Mouse (Mus musculus) MEL (cell line): ENCODE results near the gene Stpg1.

Experiments used
- CHD1 ChIP-seq: IDR thresholded peaks from 2 replicates; pipeline ENCODE4 v1.6.1; 2012; ENCODE audit warnings: low read depth, mild to moderate bottlenecking, inconsistent platforms, low read length, improper control_type of control experiment
- CTCF ChIP-seq, 3 experiments: IDR thresholded peaks in 2 of 3; conservative IDR thresholded peaks in 1 of 3; 2 replicates each; pipeline ENCODE4 v1.5.1; 2011 to 2012; ENCODE audit warnings: low read length in 3 of 3, low read depth in 2 of 3, mild to moderate bottlenecking in 2 of 3, improper control_type of control experiment in 1 of 3, inconsistent platforms in 1 of 3, mixed read lengths in 1 of 3, moderate library complexity in 1 of 3; ENCODE audit not compliant: control insufficient read depth in 1 of 3, insufficient read depth in 1 of 3, poor library complexity in 1 of 3, severe bottlenecking in 1 of 3
- EP300 ChIP-seq, 2 experiments: IDR thresholded peaks; 2 replicates each; pipeline ENCODE4 v1.6.1; 2011; ENCODE audit warnings: improper control_type of control experiment in 2 of 2, low read length in 2 of 2, low read depth in 1 of 2, mild to moderate bottlenecking in 1 of 2
- HCFC1 ChIP-seq: IDR thresholded peaks from 2 replicates; pipeline ENCODE4 v1.6.1; 2012; ENCODE audit warnings: low read depth, mild to moderate bottlenecking, inconsistent platforms, low read length, improper control_type of control experiment, moderate library complexity
- MAFK ChIP-seq: IDR thresholded peaks from 2 replicates; pipeline ENCODE4 v1.6.1; 2011; ENCODE audit warnings: low read depth, mild to moderate bottlenecking, low read length, improper control_type of control experiment, borderline replicate concordance
- MEF2A ChIP-seq: IDR thresholded peaks from 2 replicates; pipeline ENCODE4 v1.6.1; 2014; ENCODE audit warnings: low read depth, mild to moderate bottlenecking, inconsistent platforms, low read length, improper control_type of control experiment; ENCODE audit not compliant: poor library complexity, insufficient replicate concordance, severe bottlenecking; ENCODE audit errors: extremely low read depth
- MYB ChIP-seq: IDR thresholded peaks from 2 replicates; pipeline ENCODE4 v1.6.1; 2011; ENCODE audit warnings: mild to moderate bottlenecking, low read depth, low read length, improper control_type of control experiment
- POLR2A ChIP-seq, 2 experiments: IDR thresholded peaks; 2 replicates each; pipeline ENCODE4 v1.6.1; 2011 to 2012; ENCODE audit warnings: low read length in 2 of 2, mild to moderate bottlenecking in 2 of 2, control low read depth in 1 of 2, improper control_type of control experiment in 1 of 2, low read depth in 1 of 2, moderate library complexity in 1 of 2; ENCODE audit not compliant: control insufficient read depth in 1 of 2, insufficient read depth in 1 of 2, poor library complexity in 1 of 2
- RAD21 ChIP-seq: IDR thresholded peaks from 2 replicates; pipeline ENCODE4 v1.6.1; 2011; ENCODE audit warnings: mild to moderate bottlenecking, low read depth, low read length, improper control_type of control experiment
- TCF12 ChIP-seq: IDR thresholded peaks from 2 replicates; pipeline ENCODE4 v1.6.1; 2014; ENCODE audit warnings: low read depth, mild to moderate bottlenecking, inconsistent platforms, low read length, improper control_type of control experiment, moderate library complexity
- UBTF ChIP-seq: IDR thresholded peaks from 2 replicates; pipeline ENCODE4 v1.6.1; 2012; ENCODE audit warnings: low read depth, mild to moderate bottlenecking, inconsistent platforms, low read length, improper control_type of control experiment, moderate library complexity, borderline replicate concordance; ENCODE audit not compliant: insufficient read depth
- USF1 ChIP-seq: IDR thresholded peaks from 2 replicates; pipeline ENCODE4 v1.6.1; 2014; ENCODE audit warnings: low read depth, mild to moderate bottlenecking, inconsistent platforms, low read length, improper control_type of control experiment, moderate library complexity
- USF2 ChIP-seq, 2 experiments: IDR thresholded peaks; 2 replicates each; pipeline ENCODE4 v1.6.1; 2011 to 2012; ENCODE audit warnings: improper control_type of control experiment in 2 of 2, low read length in 2 of 2, borderline replicate concordance in 1 of 2, inconsistent platforms in 1 of 2, low read depth in 1 of 2, mild to moderate bottlenecking in 1 of 2; ENCODE audit not compliant: insufficient read depth in 1 of 2
- ZMIZ1 ChIP-seq: IDR thresholded peaks from 2 replicates; pipeline ENCODE4 v1.6.1; 2012; ENCODE audit warnings: low read depth, mild to moderate bottlenecking, inconsistent platforms, low read length, improper control_type of control experiment, moderate library complexity

- TF ChIP-seq HCFC1 = no peak
- no peak for TF ChIP-seq TCF12
- TF ChIP-seq USF2 (IDR thresholded peaks at IDR 0.05; ENCODE audit: borderline replicate concordance in 1 of 2, insufficient read depth in 1 of 2, low read depth in 1 of 2, low read length in 2 of 2) = no peak
- TF ChIP-seq CHD1 = no peak
- no peak for TF ChIP-seq EP300 (IDR thresholded peaks at IDR 0.05; ENCODE audit: low read depth in 1 of 2, low read length in 2 of 2)
- TF ChIP-seq USF1 = no peak
- TF ChIP-seq RAD21 = no peak
- TF ChIP-seq CTCF (IDR thresholded peaks at IDR 0.05 in 2 of 3, conservative IDR thresholded peaks at IDR 0.05 in 1 of 3; ENCODE audit: control insufficient read depth in 1 of 3, insufficient read depth in 1 of 3, low read depth in 2 of 3, low read length in 3 of 3, poor library complexity in 1 of 3, severe bottlenecking in 1 of 3) = no peak
- TF ChIP-seq POLR2A (IDR thresholded peaks at IDR 0.05; ENCODE audit: control insufficient read depth in 1 of 2, insufficient read depth in 1 of 2, low read depth in 1 of 2, low read length in 2 of 2, poor library complexity in 1 of 2) = no peak
- no peak for TF ChIP-seq MEF2A
- no peak for TF ChIP-seq ZMIZ1
- TF ChIP-seq MYB = no peak
- TF ChIP-seq UBTF = no peak
- no peak for TF ChIP-seq MAFK
Observed at GRCm38 (mm10) chr4:135578490-135578889, 83.9 kb downstream of the Stpg1 start.
